Mouse (Mus musculus): ENCODE results near the gene Cyp2d26. TPM values are rescaled to one million over a fixed set of nuclear protein-coding genes. Genes with fewer than 3 reads are reported as not detected.

Gene Cyp2d26
- polyA plus RNA-seq, 1 experiment: not detected

GRCm38 (mm10) chr15:82809511-82809910 lies 15.4 kb upstream of the Cyp2d26 start:
- 57% methylated on average over 6 of the region's 6 CpGs for WGBS
- peaks cover 3% of the 10 kb centered on the region; the same call in 1 of the 2 replicates for H3K4me1 ChIP-seq (ENCODE audit: control insufficient read depth, insufficient read depth, low read length)
- TF ChIP-seq POLR2A (IDR thresholded peaks at IDR 0.05; ENCODE audit: insufficient read depth, low read depth, low read length) (no peak), CTCF (IDR thresholded peaks at IDR 0.05; ENCODE audit: insufficient read depth, low read depth, low read length) (no peak)
- H3K4me3 ChIP-seq (ENCODE audit: insufficient read depth, low read depth, low read length): no peak overlapping the region
- no peak overlapping the region for H3K27ac ChIP-seq (ENCODE audit: insufficient read depth, low read depth, low read length)

- peaks cover 3% of the 10 kb centered on the region; the same call in 1 of the 2 replicates for H3K4me1 ChIP-seq (ENCODE audit: control insufficient read depth, insufficient read depth, low read length)
- H3K27ac ChIP-seq (ENCODE audit: insufficient read depth, low read depth, low read length): no peak overlapping the region
- TF ChIP-seq POLR2A (IDR thresholded peaks at IDR 0.05; ENCODE audit: insufficient read depth, low read depth, low read length) (no peak), CTCF (IDR thresholded peaks at IDR 0.05; ENCODE audit: insufficient read depth, low read depth, low read length) (no peak)
- WGBS: 78% methylated on average over 5 of the region's 5 CpGs
- H3K4me3 ChIP-seq (ENCODE audit: insufficient read depth, low read depth, low read length): no peak overlapping the region
Measured at GRCm38 (mm10) chr15:82806969-82807763, 13.1 kb upstream of the Cyp2d26 start.

GRCm38 (mm10) chr15:82804708-82805639 lies 10.9 kb upstream of the Cyp2d26 start:
- Histone ChIP-seq H3K27ac (ENCODE audit: insufficient read depth, low read depth, low read length) (no peak overlapping the region), H3K4me3 (ENCODE audit: insufficient read depth, low read depth, low read length) (no peak overlapping the region), H3K4me1 (ENCODE audit: control insufficient read depth, insufficient read depth, low read length) (peaks cover 3% of the 10 kb centered on the region; the same call in 1 of the 2 replicates)
- 48% methylated on average over 5 of the region's 5 CpGs for WGBS
- TF ChIP-seq POLR2A (IDR thresholded peaks at IDR 0.05; ENCODE audit: insufficient read depth, low read depth, low read length) (no peak), CTCF (IDR thresholded peaks at IDR 0.05; ENCODE audit: insufficient read depth, low read depth, low read length) (no peak)

GRCm38 (mm10) chr15:82795936-82796440 lies 1.9 kb upstream of the Cyp2d26 start:
- WGBS: 79% methylated on average over 3 of the region's 3 CpGs
- no peak overlapping the region for H3K4me3 ChIP-seq (ENCODE audit: insufficient read depth, low read depth, low read length)
- H3K27ac ChIP-seq (ENCODE audit: insufficient read depth, low read depth, low read length): no peak overlapping the region
- no peak for TF ChIP-seq POLR2A (IDR thresholded peaks at IDR 0.05; ENCODE audit: insufficient read depth, low read depth, low read length)
- no peak for TF ChIP-seq CTCF (IDR thresholded peaks at IDR 0.05; ENCODE audit: insufficient read depth, low read depth, low read length)
- no peaks in the 10 kb centered on the region for H3K4me1 ChIP-seq (ENCODE audit: control insufficient read depth, insufficient read depth, low read length)

- no peaks in the 10 kb centered on the region for H3K4me1 ChIP-seq (ENCODE audit: control insufficient read depth, insufficient read depth, low read length)
- no peak overlapping the region for H3K27ac ChIP-seq (ENCODE audit: insufficient read depth, low read depth, low read length)
- WGBS: 86% methylated on average over 6 of the region's 6 CpGs
- no peak overlapping the region for H3K4me3 ChIP-seq (ENCODE audit: insufficient read depth, low read depth, low read length)
- TF ChIP-seq CTCF (IDR thresholded peaks at IDR 0.05; ENCODE audit: insufficient read depth, low read depth, low read length) (no peak), POLR2A (IDR thresholded peaks at IDR 0.05; ENCODE audit: insufficient read depth, low read depth, low read length) (no peak)
Measured at GRCm38 (mm10) chr15:82793868-82794267, 226 bp downstream of the Cyp2d26 start.

GRCm38 (mm10) chr15:82793454-82793853 lies 640 bp downstream of the Cyp2d26 start:
- Histone ChIP-seq H3K4me1 (ENCODE audit: control insufficient read depth, insufficient read depth, low read length) (no peaks in the 10 kb centered on the region), H3K4me3 (ENCODE audit: insufficient read depth, low read depth, low read length) (no peak overlapping the region), H3K27ac (ENCODE audit: insufficient read depth, low read depth, low read length) (no peak overlapping the region)
- no peak for TF ChIP-seq POLR2A (IDR thresholded peaks at IDR 0.05; ENCODE audit: insufficient read depth, low read depth, low read length)
- no peak for TF ChIP-seq CTCF (IDR thresholded peaks at IDR 0.05; ENCODE audit: insufficient read depth, low read depth, low read length)
- 70% methylated on average over 1 of the region's 1 CpGs for WGBS

- Histone ChIP-seq H3K4me3 (ENCODE audit: insufficient read depth, low read depth, low read length) (no peak overlapping the region), H3K4me1 (ENCODE audit: control insufficient read depth, insufficient read depth, low read length) (no peaks in the 10 kb centered on the region), H3K27ac (ENCODE audit: insufficient read depth, low read depth, low read length) (no peak overlapping the region)
- whole genome bisulfite sequencing: 95% methylated on average over 11 of the region's 11 CpGs
- TF ChIP-seq CTCF (IDR thresholded peaks at IDR 0.05; ENCODE audit: insufficient read depth, low read depth, low read length): no peak
- TF ChIP-seq POLR2A (IDR thresholded peaks at IDR 0.05; ENCODE audit: insufficient read depth, low read depth, low read length): no peak
Measured at GRCm38 (mm10) chr15:82792566-82792965, 1.5 kb downstream of the Cyp2d26 start.

- 67% methylated on average over 1 of the region's 1 CpGs for WGBS
Measured at GRCm38 (mm10) chr15:82784581-82784980, 9.5 kb downstream of the Cyp2d26 start.

More at GRCm38 (mm10) chr15:82784581-82784980, 9.5 kb downstream of the Cyp2d26 start:
- Histone ChIP-seq H3K4me1 (ENCODE audit: control insufficient read depth, insufficient read depth, low read length) (no peaks in the 10 kb centered on the region), H3K4me3 (ENCODE audit: insufficient read depth, low read depth, low read length) (no peak overlapping the region), H3K27ac (ENCODE audit: insufficient read depth, low read depth, low read length) (no peak overlapping the region)
- no peak for TF ChIP-seq CTCF (IDR thresholded peaks at IDR 0.05; ENCODE audit: insufficient read depth, low read depth, low read length)
- TF ChIP-seq POLR2A (IDR thresholded peaks at IDR 0.05; ENCODE audit: insufficient read depth, low read depth, low read length): no peak
